Mouse (Mus musculus) frontal cortex, postnatal 10 days (tissue): ENCODE data around the gene Sult2b1.

ENCODE experiments used
- DNase-seq, 2 experiments: peaks; one replicate each; pipeline ENCODE4 v3.0.0; 2022; ENCODE audit warnings: low spot score in 2 of 2, mixed read lengths in 1 of 2

Gene Sult2b1

DNA sequence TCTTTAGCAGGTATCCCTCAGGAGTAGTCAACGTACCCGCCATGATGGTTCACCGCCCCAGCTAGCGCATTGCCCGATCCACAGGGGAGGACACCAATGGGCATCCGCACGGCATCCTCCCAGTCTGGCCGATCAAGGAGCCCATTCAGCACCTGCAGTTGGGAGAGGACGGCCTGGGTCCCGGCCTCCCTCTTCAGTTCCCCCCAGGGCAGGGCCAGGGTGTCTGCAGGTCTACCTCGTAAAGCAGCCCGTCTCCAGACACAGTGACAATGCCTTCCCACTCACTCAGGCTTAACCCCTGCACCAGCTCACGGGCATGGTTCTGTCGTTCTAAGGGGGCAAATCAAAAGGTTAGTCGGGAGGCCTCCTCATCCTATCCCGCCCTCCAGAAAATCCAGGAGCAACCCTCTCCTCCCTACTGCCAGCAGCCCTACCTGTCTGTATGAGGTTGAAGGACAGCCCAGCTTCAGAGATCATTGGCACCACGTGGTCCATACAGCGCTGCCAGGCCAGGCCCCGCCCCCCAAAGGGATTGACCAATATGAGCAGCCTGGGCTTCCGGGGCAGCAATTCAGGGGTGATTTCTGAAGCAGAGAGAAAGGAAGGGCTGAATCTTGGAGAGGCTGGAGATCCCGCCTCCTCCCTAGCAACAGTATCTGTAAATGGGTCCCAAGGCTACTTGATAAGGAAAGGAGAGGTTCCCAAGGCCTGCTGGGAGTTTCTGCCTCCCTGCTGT, 72.3 kb downstream of the Sult2b1 start:
- peak in 1 of 2 experiments; percentile 62 for DNase-seq

DNA sequence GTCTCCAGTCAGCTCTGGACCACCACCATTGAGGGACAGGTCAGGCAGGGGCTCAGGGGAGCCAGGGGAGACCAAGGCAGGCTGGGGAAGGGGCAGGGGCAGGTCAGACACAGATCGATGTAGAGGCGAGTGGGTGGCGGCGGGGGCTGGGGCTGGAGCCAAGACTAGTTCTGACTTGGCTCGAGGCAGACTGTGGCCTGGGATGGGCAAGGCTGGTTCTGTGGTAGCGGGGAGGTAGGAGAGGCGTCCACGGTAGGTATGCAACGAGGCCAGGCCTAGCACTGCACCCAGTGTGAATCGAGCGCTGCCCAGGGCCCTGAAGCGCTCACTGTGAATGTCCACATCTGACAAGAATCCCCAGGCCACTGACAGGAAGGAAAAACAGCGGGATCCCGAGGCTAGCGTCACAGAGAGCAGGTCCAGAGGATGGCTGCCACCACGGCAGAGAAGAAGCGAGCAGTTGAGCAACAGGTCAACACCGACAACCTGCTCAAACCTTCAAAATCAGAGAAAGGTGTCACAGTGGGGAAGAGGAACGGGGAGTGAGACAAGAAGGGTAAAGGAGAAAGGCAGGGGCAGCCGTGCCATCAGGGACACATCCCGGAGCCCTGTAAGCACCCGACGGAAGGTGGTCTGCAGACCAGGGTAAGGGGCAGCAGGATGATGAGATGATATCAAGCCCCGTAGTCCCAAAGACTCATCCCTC, 73.0 kb downstream of the Sult2b1 start:
- no peak for DNase-seq

DNA sequence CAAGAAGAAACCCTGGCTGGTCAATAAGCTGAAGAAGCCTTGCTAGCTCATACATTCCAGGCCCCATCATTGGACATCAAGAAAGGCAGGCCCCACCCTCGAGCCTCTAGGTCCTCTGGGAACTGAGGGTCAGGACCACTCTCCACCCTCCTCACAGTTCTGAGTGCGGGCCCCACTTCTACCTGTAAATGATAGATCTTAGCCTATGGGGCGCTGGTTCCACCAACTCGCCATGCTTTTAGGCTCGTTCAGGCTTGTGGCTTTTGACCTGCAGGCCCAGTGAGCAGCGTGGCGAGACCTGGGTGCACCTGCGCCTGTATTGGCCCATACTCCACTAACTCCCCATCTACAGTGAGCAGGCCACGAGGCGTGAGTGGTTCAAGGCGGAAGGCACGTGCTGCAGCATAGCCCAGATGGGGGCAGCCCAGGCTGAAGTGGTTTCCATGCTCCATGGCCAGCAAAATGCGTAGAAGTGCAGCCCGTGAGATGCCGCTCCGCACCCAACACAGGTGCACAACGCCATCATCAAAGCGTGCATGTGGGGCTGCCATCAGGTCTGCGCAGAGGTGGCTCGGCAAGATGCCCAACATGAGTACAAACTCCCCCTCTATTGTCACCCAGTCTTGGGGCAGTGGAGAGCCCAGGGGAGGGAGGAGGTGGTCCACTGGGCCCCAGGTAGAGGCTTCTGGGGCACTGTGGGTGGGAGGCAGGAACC, 73.8 kb downstream of the Sult2b1 start:
- no peak for DNase-seq

DNA sequence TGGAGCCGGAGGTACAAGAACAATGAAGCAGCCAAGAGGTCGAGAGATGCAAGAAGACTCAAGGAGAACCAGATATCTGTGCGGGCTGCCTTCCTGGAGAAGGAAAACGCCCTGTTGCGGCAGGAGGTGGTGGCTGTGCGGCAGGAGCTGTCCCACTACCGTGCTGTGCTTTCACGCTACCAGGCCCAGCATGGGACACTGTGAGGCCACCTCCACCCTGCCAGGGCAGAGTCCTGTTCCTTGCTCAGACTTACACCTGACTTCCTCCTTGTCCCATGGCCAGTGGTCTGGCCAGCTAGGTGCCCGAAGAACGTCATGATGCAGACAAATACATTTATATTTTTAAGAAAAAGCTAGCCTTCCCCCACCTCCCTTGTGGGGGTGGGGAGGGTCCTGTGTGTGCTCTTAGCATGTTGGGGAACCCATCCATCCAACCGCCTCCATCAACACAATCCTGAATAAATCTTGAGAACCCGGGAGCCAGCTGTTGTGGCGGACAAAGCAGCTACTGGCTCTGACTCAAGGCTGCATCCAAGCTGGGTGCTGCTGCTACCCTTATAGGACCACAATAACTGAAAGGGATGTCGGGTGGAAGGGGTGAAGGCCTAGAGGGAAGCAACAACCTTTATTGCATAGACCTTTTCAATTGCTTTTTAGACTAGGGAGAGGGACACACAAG, 74.7 kb downstream of the Sult2b1 start:
- DNase-seq: no peak

DNA sequence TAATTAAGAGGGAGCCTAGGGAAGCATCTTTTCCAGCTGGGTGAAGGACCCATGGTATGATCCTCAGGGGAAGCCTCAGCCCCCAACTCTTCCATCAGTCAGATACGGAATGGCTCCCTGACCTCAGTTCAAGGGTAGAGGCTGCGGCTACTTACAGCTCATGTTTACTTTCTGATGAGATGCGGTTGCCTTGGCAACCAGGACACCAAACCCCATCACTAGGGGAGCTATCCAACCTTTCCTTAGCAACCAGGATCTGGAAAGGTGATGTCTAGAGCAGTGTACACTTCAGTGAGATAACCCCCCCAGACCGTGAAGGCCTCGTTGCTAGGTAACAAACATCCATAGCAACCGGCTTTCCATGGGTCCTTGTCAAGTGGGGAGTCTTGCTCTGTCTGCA, 75.4 kb downstream of the Sult2b1 start:
- peak; percentile 39 to 60 for DNase-seq

DNA sequence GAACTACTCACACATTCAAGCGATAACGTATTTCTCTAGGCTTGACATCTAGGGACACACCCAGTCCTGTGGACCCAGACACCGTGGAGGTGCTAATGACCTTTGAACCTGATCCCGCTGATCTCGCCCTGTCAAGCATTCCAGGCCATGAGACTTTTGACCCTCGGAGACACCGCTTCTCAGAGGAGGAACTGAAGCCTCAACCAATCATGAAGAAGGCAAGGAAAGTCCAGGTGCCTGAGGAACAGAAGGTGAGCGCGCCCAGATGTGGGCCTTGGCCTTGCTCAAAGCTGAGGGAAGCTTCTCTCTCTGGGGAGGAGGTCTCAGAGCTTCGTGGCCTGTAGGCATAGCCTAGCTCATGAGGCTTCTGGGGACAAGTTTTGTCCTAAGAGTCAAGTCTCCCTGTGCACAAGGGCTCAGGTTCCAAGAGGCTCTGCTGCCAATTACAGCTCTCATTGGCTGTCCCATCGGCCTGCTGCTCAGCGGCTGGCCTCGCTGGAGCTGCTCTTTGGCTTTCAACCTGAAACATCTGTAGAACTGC, 76.2 kb downstream of the Sult2b1 start:
- DNase-seq: peak; percentile 40 to 54

DNA sequence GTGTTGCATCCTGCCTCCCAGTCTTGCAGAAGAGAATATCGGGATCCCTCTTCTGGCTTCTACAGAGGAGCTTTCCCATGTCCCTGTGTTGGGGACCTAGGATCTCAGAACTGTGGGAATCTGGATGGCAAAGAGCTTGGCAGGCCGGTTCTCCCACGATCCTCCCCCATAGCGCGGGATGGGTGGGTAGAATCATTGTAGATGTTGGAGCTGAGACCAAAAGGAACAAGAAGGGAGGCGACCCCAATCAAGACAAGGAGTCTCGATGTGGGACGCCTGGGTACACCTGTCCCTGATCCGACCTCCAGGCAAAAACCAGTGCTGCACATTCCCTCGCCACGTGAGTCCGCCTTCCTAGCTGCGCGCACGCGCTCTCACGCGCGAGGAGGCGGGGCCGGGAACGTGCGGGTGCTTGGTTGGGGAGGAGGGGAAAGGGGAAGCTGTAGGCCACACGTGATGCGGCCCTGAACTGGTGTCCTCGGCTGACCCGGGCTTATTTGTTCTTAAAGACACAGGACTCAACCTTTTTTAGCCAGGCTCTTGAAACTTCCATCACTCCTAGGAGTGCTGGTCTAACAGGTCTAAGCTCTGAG, 77.0 kb downstream of the Sult2b1 start:
- peak; percentile 93 to 95 for DNase-seq

DNA sequence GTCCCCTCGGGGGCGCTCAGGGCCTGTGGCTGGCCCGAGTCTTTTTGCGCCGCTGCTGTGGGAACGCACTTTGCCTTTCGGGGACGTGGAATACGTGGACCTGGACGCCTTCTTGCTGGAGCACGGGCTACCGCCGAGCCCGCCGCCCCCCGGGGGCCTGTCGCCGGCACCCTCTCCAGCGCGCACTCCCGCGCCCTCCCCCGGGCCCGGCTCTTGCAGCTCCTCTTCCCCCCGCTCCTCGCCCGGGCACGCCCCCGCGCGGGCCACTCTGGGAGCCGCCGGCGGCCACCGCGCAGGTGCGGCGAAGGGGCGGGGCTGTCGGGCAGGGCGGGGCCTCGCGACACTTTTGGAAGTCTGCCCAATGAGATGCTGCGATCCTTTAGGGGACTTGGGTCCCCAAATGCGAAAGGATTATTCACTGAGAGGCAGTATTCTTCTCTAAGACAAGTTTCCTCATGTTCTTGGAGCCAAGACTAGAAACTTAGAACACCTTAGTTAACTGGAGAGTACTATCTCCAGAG, 77.7 kb downstream of the Sult2b1 start:
- peak; percentile 86 to 88 for DNase-seq

DNA sequence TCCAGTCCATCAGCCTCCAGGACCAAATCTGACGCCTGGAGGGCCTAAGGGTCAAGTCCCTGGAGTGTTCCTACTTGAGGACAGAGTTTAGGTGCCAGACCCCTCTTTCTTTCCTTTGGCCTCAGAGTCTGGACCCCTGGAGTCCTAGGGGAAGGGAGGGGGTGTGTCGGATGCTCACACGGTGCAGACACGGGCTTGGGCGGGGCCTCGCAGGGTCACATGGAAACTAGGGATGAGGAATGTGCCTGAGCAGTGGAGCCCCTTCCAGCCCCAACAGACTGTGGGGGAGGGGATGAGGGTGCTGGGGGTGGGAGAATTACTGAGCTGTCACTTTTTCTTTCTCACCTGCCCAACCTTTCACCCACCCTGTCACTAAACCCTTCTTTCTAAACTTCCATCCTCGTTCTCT, 78.6 kb downstream of the Sult2b1 start:
- peak; percentile 86 to 91 for DNase-seq

DNA sequence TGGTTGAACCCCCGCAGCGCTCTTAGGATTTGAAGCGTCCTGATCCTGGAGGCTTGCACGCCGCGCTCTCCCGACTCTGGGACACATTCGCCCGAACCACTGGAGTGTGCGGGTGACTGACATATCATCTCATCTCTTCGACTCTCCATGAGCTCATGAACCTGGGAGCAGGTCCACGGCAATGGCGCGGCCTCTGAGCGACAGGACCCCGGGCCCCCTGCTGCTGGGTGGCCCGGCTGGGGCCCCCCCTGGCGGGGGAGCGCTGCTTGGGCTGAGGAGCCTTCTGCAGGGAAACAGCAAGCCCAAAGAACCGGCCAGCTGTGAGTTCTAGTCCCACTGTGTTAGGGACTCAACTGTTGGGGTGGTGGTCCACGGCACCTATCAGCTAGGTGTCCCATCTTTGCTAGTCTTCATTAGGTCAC, 79.0 kb downstream of the Sult2b1 start:
- no peak for DNase-seq

DNA sequence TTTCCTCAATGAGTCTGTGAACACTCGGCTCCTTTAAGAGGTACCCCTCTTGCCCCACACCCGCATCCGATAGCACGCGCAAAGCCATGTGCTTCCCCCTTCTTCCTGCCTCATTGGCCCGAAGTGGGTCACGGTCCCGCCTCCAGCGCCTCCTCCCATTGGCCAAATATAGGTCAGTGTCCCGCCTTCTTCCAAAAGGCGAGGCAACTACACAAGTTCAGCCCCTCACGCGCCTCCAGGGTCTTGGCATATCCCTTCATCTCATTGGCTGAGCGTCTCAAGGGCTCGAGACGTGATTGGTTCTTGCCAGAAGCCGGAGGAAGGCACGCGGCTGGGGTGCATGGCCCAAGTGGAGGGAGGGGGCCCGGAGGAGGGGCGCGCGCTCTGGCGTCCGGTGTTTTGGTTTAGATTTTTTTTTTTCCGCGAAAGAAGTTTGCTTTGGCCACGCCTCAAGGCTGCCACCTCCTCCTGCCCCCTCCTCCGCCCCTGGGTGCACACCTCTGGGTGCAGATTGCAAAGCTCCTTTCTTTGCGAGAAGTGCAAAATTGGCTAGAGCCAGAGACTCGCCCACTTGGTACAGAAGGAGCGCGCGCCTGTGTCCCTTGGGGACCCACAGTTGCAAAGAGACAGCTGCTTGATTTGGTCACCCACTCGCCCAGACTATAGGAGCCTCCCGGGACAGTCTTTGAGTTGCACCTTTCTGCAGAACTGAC, 79.6 kb downstream of the Sult2b1 start, which contains the start of gene Dbp:
Dbp (plus strand) TSS at position 359 of the 713 bp plus-strand sequence.
- peak; percentile 99 to 100 for DNase-seq

DNA sequence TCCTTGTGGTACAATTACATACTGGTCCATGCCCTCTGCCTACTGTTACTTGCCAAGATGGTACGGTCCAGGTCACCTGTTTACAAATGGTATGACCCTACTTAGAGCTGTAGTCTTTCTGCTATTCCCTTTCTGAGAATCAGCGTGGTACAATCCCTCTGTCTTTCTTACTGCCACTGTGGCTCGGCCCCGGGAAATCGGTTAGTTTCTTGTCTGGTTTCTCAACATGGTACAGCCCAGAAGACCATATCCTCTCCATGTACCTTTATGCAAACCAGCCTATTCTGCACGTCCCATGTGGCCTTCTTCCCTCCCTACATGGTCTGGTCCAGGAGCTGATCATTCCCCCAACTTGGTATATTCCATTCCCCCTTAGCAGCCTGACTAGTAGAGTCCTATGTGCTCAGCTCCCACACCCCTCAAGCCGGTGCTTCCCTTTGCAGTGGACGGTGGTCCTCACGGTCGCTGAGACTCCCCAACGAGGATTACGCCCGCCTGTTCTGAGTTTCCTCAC, 80.4 kb downstream of the Sult2b1 start:
- peak; percentile 74 to 89 for DNase-seq

DNA sequence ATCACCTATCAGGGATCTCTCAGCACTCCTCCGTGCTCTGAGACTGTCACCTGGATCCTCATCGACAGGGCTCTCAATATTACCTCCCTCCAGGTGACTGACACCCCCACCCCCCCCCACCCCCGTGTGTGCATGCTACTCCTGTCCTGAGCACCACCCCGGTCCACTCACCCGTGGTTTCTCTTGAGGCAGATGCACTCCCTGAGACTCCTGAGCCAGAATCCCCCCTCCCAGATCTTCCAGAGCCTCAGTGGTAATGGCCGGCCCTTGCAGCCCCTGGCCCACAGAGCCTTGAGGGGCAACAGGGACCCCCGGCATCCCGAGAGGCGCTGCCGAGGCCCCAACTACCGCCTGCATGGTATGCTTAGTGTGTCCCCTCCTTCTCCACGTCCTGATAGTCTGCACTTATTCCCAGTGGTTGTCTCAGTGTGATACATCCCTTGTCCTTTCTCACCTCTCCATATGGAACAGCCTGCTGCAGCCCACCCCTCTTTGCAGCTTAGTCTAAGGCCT, 80.9 kb downstream of the Sult2b1 start:
- peak; percentile 53 to 67 for DNase-seq

DNA sequence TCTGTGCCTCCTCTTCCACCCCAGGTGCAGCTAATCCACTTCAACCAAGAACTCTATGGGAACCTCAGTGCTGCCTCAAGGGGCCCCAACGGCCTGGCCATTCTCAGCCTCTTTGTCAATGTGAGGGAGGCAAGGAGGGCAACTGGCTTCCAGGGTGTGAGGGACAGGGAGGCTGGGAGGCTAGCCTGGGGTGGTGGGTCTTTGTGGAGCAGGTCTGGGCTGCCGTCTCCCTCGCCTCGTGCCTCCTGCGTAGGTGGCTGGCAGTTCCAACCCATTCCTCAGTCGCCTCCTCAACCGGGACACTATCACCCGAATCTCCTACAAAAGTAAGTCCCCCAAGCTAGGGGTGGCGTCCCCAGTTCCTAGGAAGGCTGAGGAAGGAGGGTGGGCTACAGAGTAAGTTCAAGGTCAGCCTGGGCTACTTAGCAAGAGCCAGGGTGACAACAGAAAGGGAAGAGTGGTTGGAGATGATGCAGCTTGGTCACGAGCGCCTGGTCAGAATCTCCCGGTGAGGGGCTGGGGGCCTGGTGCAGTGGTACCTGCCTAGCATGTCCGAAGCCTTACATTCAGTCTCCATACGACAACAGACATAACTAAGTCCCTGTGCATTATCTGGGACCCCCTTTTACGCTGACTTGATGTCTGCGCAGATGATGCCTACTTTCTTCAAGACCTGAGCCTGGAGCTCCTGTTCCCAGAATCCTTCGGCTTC, 81.5 kb downstream of the Sult2b1 start:
- DNase-seq: no peak

DNA sequence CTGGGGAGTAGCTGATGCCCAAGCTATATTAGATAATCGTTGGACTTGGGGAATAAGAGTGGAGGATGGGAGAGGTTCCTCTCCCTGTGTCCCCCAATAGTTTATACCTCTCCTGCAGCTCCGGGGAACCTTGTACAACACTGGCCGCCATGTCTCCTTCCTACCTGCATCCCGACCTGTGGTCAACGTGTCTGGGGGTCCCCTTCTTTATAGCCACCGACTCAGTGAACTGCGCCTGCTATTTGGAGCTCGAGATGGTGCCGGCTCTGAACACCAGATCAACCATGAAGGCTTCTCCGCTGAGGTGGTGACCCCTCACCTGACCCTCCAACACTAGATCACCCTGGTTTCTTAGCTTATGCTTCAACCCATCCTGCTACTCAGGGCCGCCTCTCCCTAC, 82.2 kb downstream of the Sult2b1 start:
- DNase-seq: no peak

DNA sequence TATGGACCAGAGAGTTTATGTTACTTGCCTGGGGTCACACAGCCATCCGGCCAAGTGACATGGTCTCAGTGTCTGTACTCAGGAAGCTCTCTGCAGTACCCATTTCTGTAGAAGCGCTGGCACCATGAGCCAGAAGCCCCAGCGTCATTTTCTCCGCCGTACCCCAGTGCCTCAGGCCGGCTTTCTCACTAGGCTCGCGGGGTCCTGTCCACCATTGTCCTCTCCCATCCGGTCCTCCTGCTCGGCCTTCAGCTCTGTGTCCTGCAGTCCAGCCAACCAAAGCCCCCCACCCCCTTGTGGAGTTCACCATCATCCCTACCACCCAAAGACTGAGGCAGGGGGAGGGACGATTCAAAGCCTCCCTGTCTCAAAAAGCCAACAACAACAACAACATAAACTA, 82.9 kb downstream of the Sult2b1 start:
- DNase-seq: no peak

DNA sequence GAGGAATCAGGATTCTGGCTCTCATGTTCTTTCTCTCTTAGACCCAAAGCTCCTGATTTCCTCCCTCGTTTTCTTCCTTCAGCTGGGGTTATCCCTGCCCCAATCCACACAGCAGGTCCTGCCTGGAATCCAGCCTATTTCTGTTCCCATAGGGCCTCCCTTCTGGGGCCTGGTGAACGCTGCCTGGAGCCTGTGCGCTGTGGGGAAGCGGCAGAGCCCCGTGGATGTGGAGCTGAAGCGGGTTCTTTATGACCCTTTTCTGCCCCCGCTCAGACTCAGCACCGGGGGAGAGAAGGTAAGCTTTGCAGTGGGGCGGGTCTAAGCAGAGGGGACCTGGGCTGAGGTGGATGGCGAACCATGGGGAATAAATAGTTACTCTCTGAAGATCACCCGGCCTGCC, 83.4 kb downstream of the Sult2b1 start:
- DNase-seq: no peak

DNA sequence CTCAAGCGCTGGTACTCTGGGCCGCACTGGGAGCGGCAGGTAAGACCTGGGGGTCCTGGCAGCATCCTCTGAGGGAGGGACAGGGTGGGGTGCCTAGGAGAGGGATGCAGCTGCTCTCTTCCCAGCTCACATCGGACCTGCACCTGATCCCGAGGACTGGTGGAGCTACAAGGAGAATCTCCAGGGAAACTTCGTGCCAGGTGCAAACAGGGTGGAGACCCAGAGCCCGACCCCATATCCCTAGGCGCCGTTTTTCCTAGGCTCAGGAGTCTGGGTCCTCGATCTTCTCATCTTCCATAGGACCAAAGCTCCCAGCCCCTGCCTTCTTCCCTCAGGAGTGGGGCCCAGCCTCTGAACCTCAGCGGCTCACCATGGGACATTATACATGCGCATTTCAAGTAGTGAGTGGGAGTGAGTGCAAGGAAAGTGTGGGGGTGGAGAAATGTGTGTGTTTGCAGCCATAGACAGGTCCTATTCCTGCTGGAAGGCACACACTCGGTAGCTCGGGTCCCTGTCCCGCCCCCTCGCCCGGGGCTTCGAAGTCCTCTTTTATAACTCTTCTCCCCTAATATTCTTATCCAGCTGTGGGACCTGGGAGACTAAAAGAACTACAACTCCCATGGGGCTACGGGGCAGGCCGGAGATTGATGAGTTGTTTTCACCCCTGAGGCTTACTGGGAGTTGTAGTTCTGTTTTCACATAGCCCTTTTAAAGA, 84.0 kb downstream of the Sult2b1 start:
- peak; percentile 78 to 84 for DNase-seq
